Mouse (Mus musculus): ENCODE results near the gene Rapgef2. TPM values are rescaled to one million over a fixed set of nuclear protein-coding genes. Genes with fewer than 3 reads are reported as not detected.

The Rapgef2 gene
- polyA plus RNA-seq, 1 experiment = 6.0 TPM

GRCm38 (mm10) chr3:79202275-79203153 lies 83.8 kb downstream of the Rapgef2 start:
- no peak overlapping the region for H3K4me3 ChIP-seq (replicated peaks; ENCODE audit: control insufficient read depth, low read depth, low read length)
- H3K27ac ChIP-seq (ENCODE audit: control insufficient read depth, insufficient read depth, low read depth, low read length, poor library complexity) = no peak overlapping the region
- H3K4me1 ChIP-seq (ENCODE audit: control insufficient read depth, insufficient read depth, low read length) = peaks cover 1% of the 10 kb centered on the region; the same call in 1 of the 2 replicates
- WGBS = 31% methylated on average over 11 of the region's 11 CpGs
- TF ChIP-seq CTCF (IDR thresholded peaks at IDR 0.05; ENCODE audit: control insufficient read depth, insufficient read depth, low read length) (peak; percentile 83), POLR2A (IDR thresholded peaks at IDR 0.05; ENCODE audit: borderline replicate concordance, control insufficient read depth, low read depth, low read length) (no peak)

- 35% methylated on average over 6 of the region's 6 CpGs for WGBS
- H3K27ac ChIP-seq (ENCODE audit: control insufficient read depth, insufficient read depth, low read depth, low read length, poor library complexity) = no peak overlapping the region
- H3K4me3 ChIP-seq (replicated peaks; ENCODE audit: control insufficient read depth, low read depth, low read length) = peak overlapping the region; percentile 3
- H3K4me1 ChIP-seq (ENCODE audit: control insufficient read depth, insufficient read depth, low read length) = no peaks in the 10 kb centered on the region; the same call in 1 of the 2 replicates
- TF ChIP-seq POLR2A (IDR thresholded peaks at IDR 0.05; ENCODE audit: borderline replicate concordance, control insufficient read depth, low read depth, low read length) (no peak), CTCF (IDR thresholded peaks at IDR 0.05; ENCODE audit: control insufficient read depth, insufficient read depth, low read length) (peak; percentile 68; the same call in 1 of the 2 replicates)
Observed at GRCm38 (mm10) chr3:79196708-79197437, 89.4 kb downstream of the Rapgef2 start.

- Histone ChIP-seq H3K27ac (ENCODE audit: control insufficient read depth, insufficient read depth, low read depth, low read length, poor library complexity) (no peak overlapping the region), H3K4me3 (replicated peaks; ENCODE audit: control insufficient read depth, low read depth, low read length) (no peak overlapping the region), H3K4me1 (ENCODE audit: control insufficient read depth, insufficient read depth, low read length) (no peaks in the 10 kb centered on the region; the same call in 1 of the 2 replicates)
- WGBS = 81% methylated on average over 9 of the region's 9 CpGs
- TF ChIP-seq POLR2A (IDR thresholded peaks at IDR 0.05; ENCODE audit: borderline replicate concordance, control insufficient read depth, low read depth, low read length) = no peak
- TF ChIP-seq CTCF (IDR thresholded peaks at IDR 0.05; ENCODE audit: control insufficient read depth, insufficient read depth, low read length) = no peak
Observed at GRCm38 (mm10) chr3:79195280-79195679, 91.0 kb downstream of the Rapgef2 start.

GRCm38 (mm10) chr3:79194111-79194793 lies 92.1 kb downstream of the Rapgef2 start:
- H3K4me1 ChIP-seq (ENCODE audit: control insufficient read depth, insufficient read depth, low read length) = no peaks in the 10 kb centered on the region; the same call in none of the 2 replicates
- TF ChIP-seq CTCF (IDR thresholded peaks at IDR 0.05; ENCODE audit: control insufficient read depth, insufficient read depth, low read length) (no peak), POLR2A (IDR thresholded peaks at IDR 0.05; ENCODE audit: borderline replicate concordance, control insufficient read depth, low read depth, low read length) (no peak)
- H3K27ac ChIP-seq (ENCODE audit: control insufficient read depth, insufficient read depth, low read depth, low read length, poor library complexity) = no peak overlapping the region
- WGBS = 51% methylated on average over 8 of the region's 8 CpGs
- H3K4me3 ChIP-seq (replicated peaks; ENCODE audit: control insufficient read depth, low read depth, low read length) = no peak overlapping the region

GRCm38 (mm10) chr3:79193001-79193400 lies 93.3 kb downstream of the Rapgef2 start:
- no peak overlapping the region for H3K27ac ChIP-seq (ENCODE audit: control insufficient read depth, insufficient read depth, low read depth, low read length, poor library complexity)
- TF ChIP-seq POLR2A (IDR thresholded peaks at IDR 0.05; ENCODE audit: borderline replicate concordance, control insufficient read depth, low read depth, low read length) (no peak), CTCF (IDR thresholded peaks at IDR 0.05; ENCODE audit: control insufficient read depth, insufficient read depth, low read length) (no peak)
- no peak overlapping the region for H3K4me3 ChIP-seq (replicated peaks; ENCODE audit: control insufficient read depth, low read depth, low read length)
- no peaks in the 10 kb centered on the region; the same call in none of the 2 replicates for H3K4me1 ChIP-seq (ENCODE audit: control insufficient read depth, insufficient read depth, low read length)
- WGBS = 24% methylated on average over 4 of the region's 4 CpGs

- H3K4me1 ChIP-seq (ENCODE audit: control insufficient read depth, insufficient read depth, low read length) = no peaks in the 10 kb centered on the region; the same call in none of the 2 replicates
- H3K27ac ChIP-seq (ENCODE audit: control insufficient read depth, insufficient read depth, low read depth, low read length, poor library complexity) = no peak overlapping the region
- WGBS = 84% methylated on average over 9 of the region's 9 CpGs
- no peak overlapping the region for H3K4me3 ChIP-seq (replicated peaks; ENCODE audit: control insufficient read depth, low read depth, low read length)
- no peak for TF ChIP-seq CTCF (IDR thresholded peaks at IDR 0.05; ENCODE audit: control insufficient read depth, insufficient read depth, low read length)
- TF ChIP-seq POLR2A (IDR thresholded peaks at IDR 0.05; ENCODE audit: borderline replicate concordance, control insufficient read depth, low read depth, low read length) = no peak
Observed at GRCm38 (mm10) chr3:79191981-79192380, 94.3 kb downstream of the Rapgef2 start.

- H3K4me3 ChIP-seq (replicated peaks; ENCODE audit: control insufficient read depth, low read depth, low read length) = no peak overlapping the region
- H3K4me1 ChIP-seq (ENCODE audit: control insufficient read depth, insufficient read depth, low read length) = no peaks in the 10 kb centered on the region; the same call in none of the 2 replicates
- WGBS = 88% methylated on average over 11 of the region's 11 CpGs
- no peak overlapping the region for H3K27ac ChIP-seq (ENCODE audit: control insufficient read depth, insufficient read depth, low read depth, low read length, poor library complexity)
- TF ChIP-seq POLR2A (IDR thresholded peaks at IDR 0.05; ENCODE audit: borderline replicate concordance, control insufficient read depth, low read depth, low read length) (no peak), CTCF (IDR thresholded peaks at IDR 0.05; ENCODE audit: control insufficient read depth, insufficient read depth, low read length) (no peak)
Observed at GRCm38 (mm10) chr3:79191471-79191870, 94.8 kb downstream of the Rapgef2 start.
